Mouse (Mus musculus) liver, embryonic 14.5 days (tissue): ENCODE measurements around the gene Gpr19.

Experiments
- CTCF ChIP-seq: IDR thresholded peaks from 2 replicates; pipeline ENCODE4 v1.5.1; 2016; ENCODE audit warnings: antibody characterized with exemption, low read depth, control low read depth
- EP300 ChIP-seq: IDR thresholded peaks from 2 replicates; pipeline ENCODE4 v1.6.1; 2016; ENCODE audit warnings: antibody characterized with exemption, low read depth

- TF ChIP-seq CTCF (peak; percentile 81), EP300 (no peak)
Observed at GRCm38 (mm10) chr6:134947311-134948087, 49.1 kb upstream of the Gpr19 start.
